Mouse (Mus musculus): Measurements from ENCODE around the gene Tcea2. TPM values are rescaled to one million over a fixed set of nuclear protein-coding genes. Genes with fewer than 3 reads are reported as not detected.
A peak's percentile ranks its signal among the peaks of the same experiment; 100 is the strongest.

The Tcea2 gene
- polyA plus RNA-seq, 2 experiments: 1.8 to 3.4 TPM

DNA sequence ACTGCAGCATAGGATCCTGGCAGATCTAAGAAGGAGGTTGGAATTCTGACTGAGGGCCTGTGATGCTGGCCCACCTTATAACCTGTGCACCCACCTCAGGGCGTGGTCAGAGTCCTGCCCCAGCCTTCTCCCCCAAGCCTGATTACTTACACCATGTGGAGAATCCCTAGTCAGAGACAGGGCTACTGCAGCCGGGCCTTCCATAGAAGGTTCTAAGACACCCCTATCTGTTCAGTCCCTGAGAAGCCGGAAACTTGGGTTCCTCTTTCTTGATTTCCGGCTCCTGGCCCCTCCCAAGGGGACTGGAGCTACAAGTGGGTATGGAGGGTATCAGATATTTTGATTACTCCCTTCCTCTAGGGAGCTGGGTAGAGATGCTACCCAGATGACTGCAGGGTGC lies 11.5 kb downstream of the Tcea2 start:
- ATAC-seq (ENCODE audit: insufficient read depth): no peak

GRCm38 (mm10) chr2:181692304-181692703 lies 12.2 kb downstream of the Tcea2 start:
- no peaks in the 10 kb centered on the region for H3K36me3 ChIP-seq (replicated peaks; ENCODE audit: control insufficient read depth, insufficient read depth, low read depth)
- no peak for ATAC-seq (ENCODE audit: insufficient read depth)
- H3K9ac ChIP-seq (replicated peaks): no peak overlapping the region
- TF ChIP-seq EP300 (IDR thresholded peaks at IDR 0.05; ENCODE audit: low read depth) (no peak), CTCF (IDR thresholded peaks at IDR 0.05; ENCODE audit: low read depth) (no peak)
- DNase-seq (ENCODE audit: low read depth in 3 of 3, low spot score in 3 of 3): no peak
- WGBS (ENCODE audit: insufficient replicate concordance): 59% methylated on average over 3 of the region's 3 CpGs
- H3K4me3 ChIP-seq (ENCODE audit: insufficient read depth in 1 of 2, low read depth in 2 of 2, low read length in 2 of 2): peak overlapping the region in 1 of 2 experiments; percentile 53; a peak in 1 of 4 replicates
- no peaks in the 10 kb centered on the region; the same call in 1 of the 2 replicates for H3K27me3 ChIP-seq (ENCODE audit: control insufficient read depth, insufficient read depth, low read length)
- no peaks in the 10 kb centered on the region for H3K9me3 ChIP-seq (ENCODE audit: control insufficient read depth, low read length)
- peak overlapping the region; percentile 71 for H3K4me2 ChIP-seq (ENCODE audit: low read depth)
- peaks cover 0 to 3% of the 10 kb centered on the region in 2 experiments; a peak in 2 of 4 replicates for H3K4me1 ChIP-seq (replicated peaks; ENCODE audit: control insufficient read depth in 2 of 2, insufficient read depth in 2 of 2, low read length in 1 of 2)
- H3K27ac ChIP-seq: no peak overlapping the region

More for the DNA sequence above, 11.5 kb downstream of the Tcea2 start:
- no peak for DNase-seq (ENCODE audit: low read depth in 3 of 3, low spot score in 3 of 3)
- WGBS (ENCODE audit: insufficient replicate concordance): 26% methylated on average over 4 of the region's 4 CpGs
- Histone ChIP-seq H3K9me3 (ENCODE audit: control insufficient read depth, low read length) (no peaks in the 10 kb centered on the region), H3K36me3 (replicated peaks; ENCODE audit: control insufficient read depth, insufficient read depth, low read depth) (no peaks in the 10 kb centered on the region), H3K4me3 (ENCODE audit: insufficient read depth in 1 of 2, low read depth in 2 of 2, low read length in 2 of 2) (peak overlapping the region in 1 of 2 experiments; percentile 10; a peak in 1 of 4 replicates), H3K27ac (no peak overlapping the region), H3K9ac (replicated peaks) (no peak overlapping the region), H3K27me3 (ENCODE audit: control insufficient read depth, insufficient read depth, low read length) (no peaks in the 10 kb centered on the region; the same call in 1 of the 2 replicates), H3K4me1 (replicated peaks; ENCODE audit: control insufficient read depth in 2 of 2, insufficient read depth in 2 of 2, low read length in 1 of 2) (peaks cover 0 to 3% of the 10 kb centered on the region in 2 experiments; a peak in 2 of 4 replicates), H3K4me2 (ENCODE audit: low read depth) (peak overlapping the region; percentile 71)
- TF ChIP-seq EP300 (IDR thresholded peaks at IDR 0.05; ENCODE audit: low read depth) (no peak), CTCF (IDR thresholded peaks at IDR 0.05; ENCODE audit: low read depth) (no peak)

DNA sequence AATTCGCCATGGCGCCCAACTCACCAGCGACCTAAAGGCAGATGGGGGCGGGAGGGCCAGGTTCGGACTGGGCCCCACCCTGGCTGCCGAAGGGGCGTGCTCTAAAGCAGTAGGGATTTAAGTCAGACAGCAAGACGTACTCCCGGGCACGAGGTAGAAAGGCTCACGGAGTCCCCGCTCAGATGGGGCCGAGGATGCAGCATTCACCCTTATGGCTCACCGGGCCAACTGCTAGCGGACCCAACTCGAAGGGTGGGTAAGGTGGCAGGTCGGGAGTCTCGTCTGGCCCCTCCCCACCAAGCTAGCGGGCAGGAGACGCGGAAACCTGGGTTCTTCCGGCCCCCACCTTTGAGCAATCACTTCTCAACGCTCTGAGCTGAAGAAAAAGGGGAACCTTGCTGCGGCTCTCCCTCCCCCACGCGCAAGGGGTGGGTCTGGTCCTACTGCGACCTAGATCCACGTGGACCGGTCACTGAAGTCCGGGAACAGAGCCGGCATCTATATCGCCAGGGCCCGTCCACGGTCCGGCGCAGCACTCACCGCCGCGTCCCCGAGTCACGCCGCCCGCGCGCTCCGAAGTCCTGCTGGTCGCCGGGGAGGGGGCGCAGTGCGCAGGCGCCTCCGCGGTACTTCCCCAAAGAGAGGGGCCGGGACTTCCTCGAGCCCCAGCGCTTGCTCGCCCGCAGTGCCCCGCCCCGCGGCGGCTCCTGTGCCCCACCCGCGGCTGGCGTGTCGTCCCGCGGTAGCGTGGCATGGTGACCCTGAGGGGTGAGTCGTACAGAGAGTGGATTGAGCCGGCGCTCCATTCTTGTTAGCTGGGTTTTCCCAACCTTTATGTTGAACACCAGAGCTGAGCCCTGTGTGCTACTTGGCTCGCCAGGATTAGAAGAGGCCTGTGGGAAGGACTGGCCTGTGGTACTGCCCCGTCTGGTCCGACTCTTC lies 13.5 kb downstream of the Tcea2 start, which contains the start of gene Rgs19:
Gene Rgs19, minus strand, starts transcription at position 639 of the 942 bp plus-strand sequence.
- Histone ChIP-seq H3K4me3 (ENCODE audit: insufficient read depth in 1 of 2, low read depth in 2 of 2, low read length in 2 of 2) (peak within 1 kb of the TSS; percentile 51 to 53), H3K9ac (replicated peaks) (peak within 1 kb of the TSS; percentile 40; the same call in 1 of the 2 replicates), H3K4me2 (ENCODE audit: low read depth) (peak within 1 kb of the TSS; percentile 71), H3K36me3 (replicated peaks; ENCODE audit: control insufficient read depth, insufficient read depth, low read depth) (no peaks in the 10 kb centered on the region), H3K27ac (no peak within 1 kb of the TSS), H3K9me3 (ENCODE audit: control insufficient read depth, low read length) (no peaks in the 10 kb centered on the region), H3K4me1 (replicated peaks; ENCODE audit: control insufficient read depth in 2 of 2, insufficient read depth in 2 of 2, low read length in 1 of 2) (peaks cover 0 to 3% of the 10 kb centered on the region in 2 experiments; a peak in 2 of 4 replicates), H3K27me3 (ENCODE audit: control insufficient read depth, insufficient read depth, low read length) (no peaks in the 10 kb centered on the region; the same call in 1 of the 2 replicates)
- peak; percentile 73 for ATAC-seq (ENCODE audit: insufficient read depth)
- WGBS (ENCODE audit: insufficient replicate concordance): under 1% methylated on average over 72 of the region's 75 CpGs
- peak in 1 of 3 experiments; percentile 33 for DNase-seq (ENCODE audit: low read depth in 3 of 3, low spot score in 3 of 3)
- TF ChIP-seq EP300 (IDR thresholded peaks at IDR 0.05; ENCODE audit: low read depth) (no peak), CTCF (IDR thresholded peaks at IDR 0.05; ENCODE audit: low read depth) (no peak)

GRCm38 (mm10) chr2:181694581-181694980 lies 14.5 kb downstream of the Tcea2 start:
- H3K27ac ChIP-seq: no peak overlapping the region

GRCm38 (mm10) chr2:181695776-181696175 lies 15.7 kb downstream of the Tcea2 start:
- Histone ChIP-seq H3K4me2 (ENCODE audit: low read depth) (no peak overlapping the region), H3K4me3 (ENCODE audit: insufficient read depth in 1 of 2, low read depth in 2 of 2, low read length in 2 of 2) (no peak overlapping the region), H3K9ac (replicated peaks) (no peak overlapping the region), H3K27me3 (ENCODE audit: control insufficient read depth, insufficient read depth, low read length) (no peaks in the 10 kb centered on the region; the same call in 1 of the 2 replicates), H3K36me3 (replicated peaks; ENCODE audit: control insufficient read depth, insufficient read depth, low read depth) (no peaks in the 10 kb centered on the region), H3K27ac (no peak overlapping the region), H3K4me1 (replicated peaks; ENCODE audit: control insufficient read depth in 2 of 2, insufficient read depth in 2 of 2, low read length in 1 of 2) (peaks cover 0 to 3% of the 10 kb centered on the region in 2 experiments; a peak in 2 of 4 replicates), H3K9me3 (ENCODE audit: control insufficient read depth, low read length) (no peaks in the 10 kb centered on the region)
- TF ChIP-seq CTCF (IDR thresholded peaks at IDR 0.05; ENCODE audit: low read depth) (no peak), EP300 (IDR thresholded peaks at IDR 0.05; ENCODE audit: low read depth) (no peak)
- 70% methylated on average over 1 of the region's 1 CpGs for WGBS (ENCODE audit: insufficient replicate concordance)
- ATAC-seq (ENCODE audit: insufficient read depth): no peak
- DNase-seq (ENCODE audit: low read depth in 3 of 3, low spot score in 3 of 3): no peak

More at GRCm38 (mm10) chr2:181694581-181694980, 14.5 kb downstream of the Tcea2 start:
- H3K4me1 ChIP-seq (replicated peaks; ENCODE audit: control insufficient read depth in 2 of 2, insufficient read depth in 2 of 2, low read length in 1 of 2): peaks cover 0 to 3% of the 10 kb centered on the region in 2 experiments; a peak in 2 of 4 replicates
- no peaks in the 10 kb centered on the region for H3K9me3 ChIP-seq (ENCODE audit: control insufficient read depth, low read length)
- TF ChIP-seq CTCF (IDR thresholded peaks at IDR 0.05; ENCODE audit: low read depth) (no peak), EP300 (IDR thresholded peaks at IDR 0.05; ENCODE audit: low read depth) (no peak)
- no peak overlapping the region for H3K9ac ChIP-seq (replicated peaks)
- ATAC-seq (ENCODE audit: insufficient read depth) (no peak), DNase-seq (ENCODE audit: low read depth in 3 of 3, low spot score in 3 of 3) (no peak)
- H3K36me3 ChIP-seq (replicated peaks; ENCODE audit: control insufficient read depth, insufficient read depth, low read depth): no peaks in the 10 kb centered on the region
- H3K27me3 ChIP-seq (ENCODE audit: control insufficient read depth, insufficient read depth, low read length): no peaks in the 10 kb centered on the region; the same call in 1 of the 2 replicates
- no peak overlapping the region for H3K4me3 ChIP-seq (ENCODE audit: insufficient read depth in 1 of 2, low read depth in 2 of 2, low read length in 2 of 2)
- 57% methylated on average over 3 of the region's 3 CpGs for WGBS (ENCODE audit: insufficient replicate concordance)
- no peak overlapping the region for H3K4me2 ChIP-seq (ENCODE audit: low read depth)

All from liver, embryonic 14.5 days (tissue).